Mouse (Mus musculus) left cerebral cortex, adult 11 months (tissue): ENCODE data around the gene Gm45844.
"Not testable (repeated sequence)": the region's sequence is repeated elsewhere in the genome, so short reads cannot be mapped to it uniquely, and the experiment has no call there.

ENCODE experiments used
- DNase-seq: peaks from one replicate; pipeline ENCODE4 v3.0.0; 2022; ENCODE audit warnings: low spot score

Gene Gm45844

GRCm38 (mm10) chr7:7277966-7278567, at the start of gene Gm45844:
Gm45844 (minus strand) TSS chr7:7278289.
- DNase-seq: peak; percentile 91

- no peak for DNase-seq
Observed at GRCm38 (mm10) chr7:7295595-7295994, 17.5 kb upstream of the Gm45844 start.

GRCm38 (mm10) chr7:7281383-7281782, 3.3 kb upstream of the Gm45844 start:
- no peak for DNase-seq

- DNase-seq: not testable (repeated sequence)
Observed at GRCm38 (mm10) chr7:7277556-7277955, 533 bp downstream of the Gm45844 start.

- DNase-seq: not testable (repeated sequence)
Observed at GRCm38 (mm10) chr7:7247228-7247627, 30.9 kb downstream of the Gm45844 start, which contains the start of gene Vmn2r29. Vmn2r29 (minus strand) TSS chr7:7247328.

- DNase-seq: peak; percentile 44
Observed at GRCm38 (mm10) chr7:7209313-7210151, 68.6 kb downstream of the Gm45844 start, which contains the start of gene Zfp772. Zfp772 (minus strand) TSS chr7:7209998.

GRCm38 (mm10) chr7:7188191-7188942, 89.7 kb downstream of the Gm45844 start:
- peak; percentile 59 for DNase-seq

- no peak for DNase-seq
Observed at GRCm38 (mm10) chr7:7187417-7188190, 90.5 kb downstream of the Gm45844 start.

GRCm38 (mm10) chr7:7185897-7186296, 92.2 kb downstream of the Gm45844 start:
- no peak for DNase-seq

GRCm38 (mm10) chr7:7171227-7172147, 106.6 kb downstream of the Gm45844 start, which contains the start of gene Zfp418:
Zfp418 (plus strand) TSS chr7:7171330.
- DNase-seq: peak; percentile 59
